In the genomic region with DNA sequence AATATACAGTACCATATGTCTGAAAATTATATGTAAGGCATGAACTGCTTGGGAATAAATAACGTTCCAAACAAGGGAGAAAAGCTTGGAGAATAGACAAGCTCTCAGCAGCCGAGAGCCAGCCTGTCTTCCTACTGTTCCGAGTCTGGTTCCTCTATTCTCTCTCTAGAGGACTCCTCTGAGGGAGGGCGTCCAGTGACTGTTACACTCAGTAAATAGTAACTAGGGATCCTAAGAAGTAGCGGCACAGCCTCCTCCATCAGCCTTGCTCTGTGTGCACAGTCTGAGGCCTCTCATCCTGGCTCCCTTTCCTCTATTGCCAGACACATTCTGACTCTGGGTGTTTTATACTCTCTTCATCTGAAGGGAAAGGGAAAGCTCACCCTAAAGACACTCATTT, we compare ENCODE assay signal across 9 mouse cellular contexts.
A peak's percentile ranks its signal among the peaks of the same experiment; 100 is the strongest.
DNase-seq lines count a peak whose midpoint lies in the region; ATAC-seq and TF ChIP-seq lines count a peak whose summit lies in the region.
"Had no signal": no experiment of that assay in that cellular context is flagged by ENCODE, and none has a peak within 500 bp of the region (broad histone marks: within the 10 kb centered on the region; RNA-seq: fewer than 3 reads in every experiment).

No protein-coding gene starts in this region.

- no peak overlapping the region for H3K9ac ChIP-seq in forebrain, embryonic 14.5 days (ENCODE audit: low read length)
- no peak overlapping the region for H3K9ac ChIP-seq in lung, postnatal 0 days (replicated peaks; ENCODE audit: low read depth)
- no peak overlapping the region for H3K9ac ChIP-seq in stomach, embryonic 14.5 days (replicated peaks; ENCODE audit: low read depth, low read length)

- DNase-seq in forebrain, embryonic 14.5 days (ENCODE audit: low spot score), result no peak
- DNase-seq in forebrain, embryonic 10.5 days (ENCODE audit: extremely low spot score, low spot score), result no peak
- peak; percentile 19 for DNase-seq in lung, postnatal 0 days (ENCODE audit: low spot score)
- no peak for DNase-seq in lung, adult 18-20 months
- peak; percentile 32 for DNase-seq in kidney, postnatal 10 days
- no peak for DNase-seq in urinary bladder, postnatal 4 days (ENCODE audit: low spot score in 2 of 2)
- no peak for DNase-seq in spleen, adult 12 weeks (ENCODE audit: low spot score)

- peak; percentile 19; the same call in 1 of the 2 replicates for ATAC-seq in forebrain, embryonic 14.5 days
- ATAC-seq in lung, postnatal 0 days, result peak; percentile 32
- ATAC-seq in stomach, embryonic 14.5 days (ENCODE audit: insufficient number of reproducible peaks, insufficient read depth, low FRiP score, low read depth), result peak; percentile 23; the same call in 1 of the 2 replicates

- H3K4me2 ChIP-seq in forebrain, embryonic 14.5 days (ENCODE audit: low read length), result no peak overlapping the region
- H3K4me2 ChIP-seq in lung, postnatal 0 days (replicated peaks; ENCODE audit: low read depth, low read length), result no peak overlapping the region
- H3K4me2 ChIP-seq in stomach, embryonic 14.5 days (replicated peaks; ENCODE audit: low read depth, low read length), result 0 out of 2 replicates have a peak overlapping the region, but pooled peaks have one; percentile 1

- H3K27ac ChIP-seq in forebrain, embryonic 14.5 days (ENCODE audit: low read depth, low read length), result peak overlapping the region; percentile 17; the same call in 1 of the 2 replicates
- H3K27ac ChIP-seq in forebrain, embryonic 10.5 days, result no peak overlapping the region
- no peak overlapping the region for H3K27ac ChIP-seq in lung, postnatal 0 days (ENCODE audit: low read length)
- H3K27ac ChIP-seq in stomach, embryonic 14.5 days (ENCODE audit: low read length), result peak overlapping the region; percentile 85
- H3K27ac ChIP-seq: macrophage had no signal

- peaks cover 20% of the 10 kb centered on the region for H3K4me1 ChIP-seq in forebrain, embryonic 14.5 days (ENCODE audit: control insufficient read depth, insufficient read depth, low read length)
- peaks cover 25% of the 10 kb centered on the region for H3K4me1 ChIP-seq in forebrain, embryonic 10.5 days
- no peaks in the 10 kb centered on the region for H3K4me1 ChIP-seq in lung, postnatal 0 days (ENCODE audit: insufficient read depth, low read depth, low read length)
- H3K4me1 ChIP-seq in stomach, embryonic 14.5 days (ENCODE audit: control insufficient read depth, insufficient read depth, low read length), result peaks cover 25% of the 10 kb centered on the region; the same call in 1 of the 2 replicates

- 53% methylated on average over 5 of the region's 5 CpGs for WGBS in forebrain, embryonic 14.5 days
- WGBS in forebrain, embryonic 10.5 days, result 80% methylated on average over 5 of the region's 5 CpGs
- WGBS in lung, postnatal 0 days, result 50% methylated on average over 5 of the region's 5 CpGs
- 37% methylated on average over 5 of the region's 5 CpGs for WGBS in stomach, embryonic 14.5 days

- H3K27me3 ChIP-seq in forebrain, embryonic 14.5 days (replicated peaks; ENCODE audit: control insufficient read depth, insufficient read depth, low read length), result no peaks in the 10 kb centered on the region
- no peaks in the 10 kb centered on the region for H3K27me3 ChIP-seq in forebrain, embryonic 10.5 days (ENCODE audit: poor library complexity, severe bottlenecking)
- H3K27me3 ChIP-seq in lung, postnatal 0 days (replicated peaks; ENCODE audit: insufficient read depth, low read length), result no peaks in the 10 kb centered on the region
- H3K27me3 ChIP-seq in stomach, embryonic 14.5 days (ENCODE audit: control insufficient read depth, insufficient read depth, low read length), result no peaks in the 10 kb centered on the region

- H3K4me3 ChIP-seq in forebrain, embryonic 14.5 days (ENCODE audit: low read depth, low read length), result no peak overlapping the region
- no peak overlapping the region for H3K4me3 ChIP-seq in forebrain, embryonic 10.5 days
- H3K4me3 ChIP-seq in lung, postnatal 0 days (ENCODE audit: low read depth, low read length), result no peak overlapping the region
- no peak overlapping the region for H3K4me3 ChIP-seq in stomach, embryonic 14.5 days (ENCODE audit: low read depth, low read length)

- no peak for TF ChIP-seq EP300 in lung, postnatal 0 days (IDR thresholded peaks at IDR 0.05)

- H3K9me3 ChIP-seq in forebrain, embryonic 14.5 days (replicated peaks; ENCODE audit: control insufficient read depth, low read length), result no peaks in the 10 kb centered on the region
- H3K9me3 ChIP-seq in forebrain, embryonic 10.5 days, result no peaks in the 10 kb centered on the region
- no peaks in the 10 kb centered on the region for H3K9me3 ChIP-seq in lung, postnatal 0 days (ENCODE audit: low read length)
- no peaks in the 10 kb centered on the region for H3K9me3 ChIP-seq in stomach, embryonic 14.5 days (ENCODE audit: control insufficient read depth, low read depth, low read length)

- H3K36me3 ChIP-seq in forebrain, embryonic 14.5 days (ENCODE audit: control insufficient read depth, insufficient read depth, low read length), result peaks cover 14% of the 10 kb centered on the region
- peaks cover 39% of the 10 kb centered on the region for H3K36me3 ChIP-seq in forebrain, embryonic 10.5 days (replicated peaks)
- H3K36me3 ChIP-seq in lung, postnatal 0 days (ENCODE audit: insufficient read depth, low read length), result no peaks in the 10 kb centered on the region
- peaks cover 2% of the 10 kb centered on the region; the same call in 1 of the 2 replicates for H3K36me3 ChIP-seq in stomach, embryonic 14.5 days (ENCODE audit: control insufficient read depth, insufficient read depth, low read length)

- no peak for TF ChIP-seq CTCF in lung, postnatal 0 days (IDR thresholded peaks at IDR 0.05)

Comparison
In these comparisons a context has a peak if more than half of its experiments do, and no peak if none do; other contexts are left out.
1. DNase-seq: peak in lung, postnatal 0 days (single experiment) and kidney, postnatal 10 days (single experiment); none in forebrain, embryonic 14.5 days (single experiment), forebrain, embryonic 10.5 days (single experiment), lung, adult 18-20 months (0 of 2), urinary bladder, postnatal 4 days (0 of 2) and spleen, adult 12 weeks (single experiment).
2. H3K27ac ChIP-seq: peak in forebrain, embryonic 14.5 days (single experiment) and stomach, embryonic 14.5 days (single experiment); none in forebrain, embryonic 10.5 days (single experiment) and lung, postnatal 0 days (single experiment).
3. Peak in every context shown above with its lines, with median percentiles within 50 percentile points of each other: ATAC-seq.